Mouse (Mus musculus): Measurements from ENCODE around the gene Lgsn.

The Lgsn gene

GRCm38 (mm10) chr1:31214831-31215230 is 38.6 kb downstream of the Lgsn start:
- no peak for DNase-seq (ENCODE audit: low read depth)

- no peak for DNase-seq (ENCODE audit: low read depth)
Observed at GRCm38 (mm10) chr1:31220599-31221250, 44.5 kb downstream of the Lgsn start.

- DNase-seq (ENCODE audit: low read depth) = no peak
Observed at GRCm38 (mm10) chr1:31222564-31222963, 46.4 kb downstream of the Lgsn start, which contains the start of the genes 4931428L18Rik and Pih1d3. Gene 4931428L18Rik, minus strand, starts transcription at chr1:31222684. Gene Pih1d3, plus strand, starts transcription at chr1:31222838.

- no peak for DNase-seq (ENCODE audit: low read depth)
Observed at GRCm38 (mm10) chr1:31233319-31234036, 57.3 kb downstream of the Lgsn start.
